Mouse (Mus musculus): Measurements from ENCODE around the gene Musk. TPM values are rescaled to one million over a fixed set of nuclear protein-coding genes. Genes with fewer than 3 reads are reported as not detected.

The Musk gene
- polyA plus RNA-seq, 1 experiment = 0.65 TPM

GRCm38 (mm10) chr4:58413188-58414185 is 127.7 kb downstream of the Musk start:
- DNase-seq (ENCODE audit: low spot score) = no peak

GRCm38 (mm10) chr4:58415537-58415936 is 129.8 kb downstream of the Musk start:
- DNase-seq (ENCODE audit: low spot score) = no peak

- DNase-seq (ENCODE audit: low spot score) = no peak
Observed at GRCm38 (mm10) chr4:58417319-58417718, 131.6 kb downstream of the Musk start.

- no peak for DNase-seq (ENCODE audit: low spot score)
Observed at GRCm38 (mm10) chr4:58419225-58419624, 133.5 kb downstream of the Musk start.

- no peak for DNase-seq (ENCODE audit: low spot score)
Observed at GRCm38 (mm10) chr4:58423276-58423930, 137.6 kb downstream of the Musk start.

Other genes starting within 250 kb of the Musk start
- 27.4 and 31.3 TPM in 2 replicates for gene Svep1, start 79.1 kb upstream of the Musk start, polyA plus RNA-seq (2012; rRNA removed)